Mouse (Mus musculus) testis, adult 2 months (tissue): ENCODE data around the gene Kptn.

Experiments
- CTCF ChIP-seq: fragments of 200-500 bp; IDR thresholded peaks from 2 replicates; pipeline ENCODE4 v1.5.1; 2012; ENCODE audit warnings: low read depth, mild to moderate bottlenecking, inconsistent platforms, low read length, moderate library complexity; ENCODE audit not compliant: control insufficient read depth, insufficient read depth, insufficient replicate concordance
- POLR2A ChIP-seq: fragments of 200-500 bp; IDR thresholded peaks from 2 replicates; pipeline ENCODE4 v1.6.1; 2012; ENCODE audit warnings: low read depth, mild to moderate bottlenecking, inconsistent platforms, low read length, moderate library complexity; ENCODE audit not compliant: control insufficient read depth

GRCm38 (mm10) chr7:16129421-16129845, 9.7 kb downstream of the Kptn start, which contains the start of gene Slc8a2:
- TF ChIP-seq CTCF (no peak), POLR2A (peak; percentile 59; the same call in 1 of the 2 replicates)
